Mouse (Mus musculus): ENCODE data around the gene 6430550D23Rik. TPM values are rescaled to one million over a fixed set of nuclear protein-coding genes. Genes with fewer than 3 reads are reported as not detected.

The 6430550D23Rik gene
- polyA plus RNA-seq, 1 experiment from 2014 or later = 1.1 TPM

DNA sequence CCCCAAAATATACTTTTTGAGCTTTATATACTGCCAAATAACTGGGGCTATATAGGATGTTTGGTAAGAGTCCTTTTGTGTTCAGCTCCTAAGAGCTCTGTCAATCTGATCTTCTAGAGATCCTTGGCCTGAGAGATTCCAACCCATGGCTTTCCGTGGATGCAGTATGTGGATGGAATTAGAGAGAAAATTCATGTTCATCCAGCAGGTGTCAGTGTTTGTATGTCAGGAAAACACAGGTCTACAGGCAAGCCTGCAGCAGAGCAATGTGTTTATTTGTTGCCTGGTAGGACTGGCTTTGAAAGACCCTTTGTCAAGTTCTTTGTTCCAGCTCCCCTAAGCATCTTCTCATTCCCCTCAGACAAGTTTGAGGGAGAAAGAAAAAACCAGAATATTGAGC lies 44.8 kb downstream of the 6430550D23Rik start:
- no peak overlapping the region for H3K9ac ChIP-seq (ENCODE audit: low read length)
- no peak overlapping the region for H3K4me2 ChIP-seq
- DNase-seq (ENCODE audit: low spot score, missing footprints) (peak; percentile 88), ATAC-seq (ENCODE audit: low FRiP score) (no peak)
- WGBS = 41% methylated on average over 1 of the region's 1 CpGs
- H3K4me1 ChIP-seq (ENCODE audit: control insufficient read depth, insufficient read depth, low read length) = no peaks in the 10 kb centered on the region
- no peak overlapping the region for H3K27ac ChIP-seq (ENCODE audit: low read depth, low read length)
- no peaks in the 10 kb centered on the region for H3K27me3 ChIP-seq (ENCODE audit: control insufficient read depth, insufficient read depth, low read length)
- H3K4me3 ChIP-seq (ENCODE audit: low read depth, low read length) = no peak overlapping the region
- no peaks in the 10 kb centered on the region for H3K9me3 ChIP-seq (ENCODE audit: control insufficient read depth, low read length)
- H3K36me3 ChIP-seq (ENCODE audit: control insufficient read depth, insufficient read depth, low read length) = peaks cover 9% of the 10 kb centered on the region; the same call in 1 of the 2 replicates

DNA sequence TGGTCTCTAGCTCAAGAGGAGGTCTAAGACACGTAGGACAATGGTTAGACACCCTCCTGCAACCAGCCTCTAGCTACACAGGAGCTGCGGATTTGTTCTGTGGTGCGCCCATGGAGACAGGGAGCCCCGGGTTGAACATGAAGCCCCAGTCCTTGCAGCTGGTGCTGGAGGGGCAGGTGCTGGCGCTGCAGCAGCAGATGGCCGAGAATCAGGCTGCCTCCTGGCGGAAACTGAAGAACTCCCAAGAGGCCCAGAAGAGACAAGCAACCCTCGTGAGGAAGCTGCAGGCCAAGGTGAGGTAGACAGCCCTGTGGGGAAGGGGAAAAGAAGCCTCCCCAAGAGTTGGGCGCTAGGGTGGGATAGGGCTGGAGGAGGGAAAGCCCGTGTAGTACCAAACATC lies 45.9 kb downstream of the 6430550D23Rik start:
- DNase-seq (ENCODE audit: low spot score, missing footprints) (no peak), ATAC-seq (ENCODE audit: low FRiP score) (no peak)
- no peak overlapping the region for H3K4me3 ChIP-seq (ENCODE audit: low read depth, low read length)
- H3K9ac ChIP-seq (ENCODE audit: low read length) = no peak overlapping the region
- no peaks in the 10 kb centered on the region for H3K27me3 ChIP-seq (ENCODE audit: control insufficient read depth, insufficient read depth, low read length)
- H3K27ac ChIP-seq (ENCODE audit: low read depth, low read length) = no peak overlapping the region
- peaks cover 5% of the 10 kb centered on the region; the same call in 1 of the 2 replicates for H3K36me3 ChIP-seq (ENCODE audit: control insufficient read depth, insufficient read depth, low read length)
- H3K4me2 ChIP-seq = no peak overlapping the region
- peaks cover 6% of the 10 kb centered on the region for H3K4me1 ChIP-seq (ENCODE audit: control insufficient read depth, insufficient read depth, low read length)
- no peaks in the 10 kb centered on the region for H3K9me3 ChIP-seq (ENCODE audit: control insufficient read depth, low read length)
- WGBS = 83% methylated on average over 10 of the region's 10 CpGs

DNA sequence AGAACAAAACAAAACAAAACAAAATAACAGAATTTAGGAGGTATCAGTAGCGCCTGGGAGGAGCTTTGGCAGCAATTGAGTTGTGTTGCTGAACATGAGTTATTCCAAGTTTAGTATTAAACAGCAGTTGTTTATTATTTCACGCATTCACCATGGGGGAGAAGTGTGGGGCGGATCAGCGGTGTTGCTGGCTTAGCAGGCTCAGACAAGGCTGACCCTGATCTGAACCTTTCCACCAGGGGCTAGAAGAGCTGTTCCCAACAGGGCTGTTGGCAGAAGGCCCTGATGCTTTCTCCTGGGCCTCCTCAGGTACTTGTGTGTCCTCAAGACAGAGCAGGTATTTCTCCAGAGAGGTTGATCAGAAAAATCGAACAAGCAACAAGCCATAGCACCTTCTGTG lies 47.8 kb downstream of the 6430550D23Rik start:
- Histone ChIP-seq H3K9ac (ENCODE audit: low read length) (no peak overlapping the region), H3K36me3 (ENCODE audit: control insufficient read depth, insufficient read depth, low read length) (peaks cover 2% of the 10 kb centered on the region; the same call in 1 of the 2 replicates), H3K4me1 (ENCODE audit: control insufficient read depth, insufficient read depth, low read length) (peaks cover 6% of the 10 kb centered on the region), H3K4me3 (ENCODE audit: low read depth, low read length) (no peak overlapping the region), H3K9me3 (ENCODE audit: control insufficient read depth, low read length) (no peaks in the 10 kb centered on the region), H3K4me2 (no peak overlapping the region), H3K27ac (ENCODE audit: low read depth, low read length) (no peak overlapping the region), H3K27me3 (ENCODE audit: control insufficient read depth, insufficient read depth, low read length) (no peaks in the 10 kb centered on the region)
- ATAC-seq (ENCODE audit: low FRiP score) (no peak), DNase-seq (ENCODE audit: low spot score, missing footprints) (peak; percentile 44)
- 88% methylated on average over 5 of the region's 5 CpGs for WGBS

DNA sequence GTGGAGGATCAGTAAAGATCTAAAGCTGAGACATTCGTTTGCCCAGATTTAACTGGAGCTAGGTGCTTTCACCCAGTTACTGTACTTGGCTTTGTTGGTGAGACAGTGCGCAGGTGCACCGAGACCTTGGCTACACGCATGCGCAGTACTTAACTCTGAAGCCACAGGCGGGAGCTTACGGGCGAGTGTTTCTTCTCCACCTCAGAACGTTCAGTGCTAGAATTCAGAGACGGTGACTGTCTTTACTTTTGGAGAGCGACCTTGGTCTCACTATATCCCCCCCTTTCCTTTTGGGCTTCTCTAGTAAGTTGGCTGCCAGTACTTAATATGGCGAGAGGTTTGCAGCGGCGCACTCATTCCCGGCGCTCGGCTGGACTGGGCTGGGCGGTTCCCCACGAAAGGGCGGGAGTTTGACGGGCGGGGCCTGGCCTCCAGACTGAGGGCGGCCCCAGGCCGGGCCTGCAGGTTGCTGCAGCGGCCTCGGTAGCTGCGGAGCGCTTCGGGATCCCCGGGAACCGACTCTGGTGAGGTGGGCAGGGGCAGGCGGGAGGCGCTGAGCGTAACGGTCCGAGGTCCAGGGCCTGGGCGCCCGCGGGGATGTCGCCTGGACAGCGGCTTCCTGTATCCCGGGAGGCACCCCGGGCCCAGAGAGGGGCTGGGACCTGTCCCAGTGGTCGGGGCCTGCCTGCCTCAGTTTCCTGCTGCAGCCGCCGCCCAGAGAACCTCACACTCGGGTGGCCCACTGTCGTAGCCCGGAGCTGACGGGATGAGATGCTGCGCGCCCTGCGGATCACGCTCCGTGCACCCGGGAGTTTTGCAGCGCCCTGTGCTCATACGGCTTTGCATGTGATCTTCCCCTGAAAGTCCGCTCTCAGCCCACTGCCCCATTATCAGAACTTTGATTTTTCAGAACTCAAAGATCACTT lies 51.4 kb downstream of the 6430550D23Rik start, which contains the start of gene Cep250:
Cep250 (plus strand) TSS at position 325 of the 926 bp plus-strand sequence.
- Histone ChIP-seq H3K27me3 (ENCODE audit: control insufficient read depth, insufficient read depth, low read length) (no peaks in the 10 kb centered on the region), H3K9ac (ENCODE audit: low read length) (peak within 1 kb of the TSS; percentile 97), H3K4me3 (ENCODE audit: low read depth, low read length) (peak within 1 kb of the TSS; percentile 90), H3K4me1 (ENCODE audit: control insufficient read depth, insufficient read depth, low read length) (peaks cover 6% of the 10 kb centered on the region), H3K27ac (ENCODE audit: low read depth, low read length) (peak within 1 kb of the TSS; percentile 85), H3K9me3 (ENCODE audit: control insufficient read depth, low read length) (no peaks in the 10 kb centered on the region), H3K4me2 (peak within 1 kb of the TSS; percentile 75), H3K36me3 (ENCODE audit: control insufficient read depth, insufficient read depth, low read length) (no peaks in the 10 kb centered on the region)
- DNase-seq (ENCODE audit: low spot score, missing footprints) = peak; percentile 99
- under 1% methylated on average over 52 of the region's 59 CpGs for WGBS
- peak; percentile 98 for ATAC-seq (ENCODE audit: low FRiP score)

DNA sequence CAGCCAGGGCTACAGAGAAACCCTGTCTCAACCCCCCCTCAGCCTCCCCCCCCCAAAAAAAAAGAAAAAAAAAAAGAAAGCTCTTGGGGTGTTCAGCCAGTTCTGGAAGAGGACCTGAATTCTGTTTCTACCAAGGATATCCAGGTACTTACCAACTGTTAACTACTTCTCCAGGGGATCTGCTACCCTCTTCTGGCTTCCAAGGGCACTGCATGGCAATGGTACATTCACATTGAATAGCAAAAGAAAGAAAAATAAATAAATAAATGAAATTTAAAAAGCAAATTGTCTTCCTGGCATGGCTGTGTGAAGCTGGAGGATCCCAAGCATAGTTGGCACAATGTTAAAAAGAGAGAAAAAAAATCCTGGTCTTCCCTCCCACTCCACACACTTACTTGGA lies 55.8 kb downstream of the 6430550D23Rik start:
- DNase-seq (ENCODE audit: low spot score, missing footprints) (peak; percentile 92), ATAC-seq (ENCODE audit: low FRiP score) (no peak)
- Histone ChIP-seq H3K4me3 (ENCODE audit: low read depth, low read length) (no peak overlapping the region), H3K9ac (ENCODE audit: low read length) (no peak overlapping the region), H3K27ac (ENCODE audit: low read depth, low read length) (no peak overlapping the region), H3K9me3 (ENCODE audit: control insufficient read depth, low read length) (no peaks in the 10 kb centered on the region), H3K27me3 (ENCODE audit: control insufficient read depth, insufficient read depth, low read length) (no peaks in the 10 kb centered on the region), H3K4me2 (no peak overlapping the region), H3K4me1 (ENCODE audit: control insufficient read depth, insufficient read depth, low read length) (no peaks in the 10 kb centered on the region), H3K36me3 (ENCODE audit: control insufficient read depth, insufficient read depth, low read length) (no peaks in the 10 kb centered on the region)

- no peak overlapping the region for H3K4me3 ChIP-seq (ENCODE audit: low read depth, low read length)
- no peak overlapping the region for H3K27ac ChIP-seq (ENCODE audit: low read depth, low read length)
- no peaks in the 10 kb centered on the region for H3K9me3 ChIP-seq (ENCODE audit: control insufficient read depth, low read length)
- H3K9ac ChIP-seq (ENCODE audit: low read length) = no peak overlapping the region
- peak; percentile 59 for DNase-seq (ENCODE audit: low spot score, missing footprints)
- no peaks in the 10 kb centered on the region for H3K27me3 ChIP-seq (ENCODE audit: control insufficient read depth, insufficient read depth, low read length)
- H3K36me3 ChIP-seq (ENCODE audit: control insufficient read depth, insufficient read depth, low read length) = no peaks in the 10 kb centered on the region
- WGBS = 49% methylated on average over 6 of the region's 6 CpGs
- no peaks in the 10 kb centered on the region for H3K4me1 ChIP-seq (ENCODE audit: control insufficient read depth, insufficient read depth, low read length)
- no peak for ATAC-seq (ENCODE audit: low FRiP score)
- H3K4me2 ChIP-seq = no peak overlapping the region
Observed at GRCm38 (mm10) chr2:155949362-155949761, 58.4 kb downstream of the 6430550D23Rik start.

- Histone ChIP-seq H3K36me3 (ENCODE audit: control insufficient read depth, insufficient read depth, low read length) (no peaks in the 10 kb centered on the region), H3K4me3 (ENCODE audit: low read depth, low read length) (no peak overlapping the region), H3K9ac (ENCODE audit: low read length) (no peak overlapping the region), H3K4me2 (no peak overlapping the region), H3K9me3 (ENCODE audit: control insufficient read depth, low read length) (no peaks in the 10 kb centered on the region), H3K4me1 (ENCODE audit: control insufficient read depth, insufficient read depth, low read length) (peaks cover 7% of the 10 kb centered on the region), H3K27me3 (ENCODE audit: control insufficient read depth, insufficient read depth, low read length) (no peaks in the 10 kb centered on the region), H3K27ac (ENCODE audit: low read depth, low read length) (no peak overlapping the region)
- WGBS = 80% methylated on average over 5 of the region's 5 CpGs
- ATAC-seq (ENCODE audit: low FRiP score) (no peak), DNase-seq (ENCODE audit: low spot score, missing footprints) (no peak)
Observed at GRCm38 (mm10) chr2:155947390-155948002, 60.3 kb downstream of the 6430550D23Rik start.

GRCm38 (mm10) chr2:155946499-155946898 lies 61.3 kb downstream of the 6430550D23Rik start:
- H3K27ac ChIP-seq (ENCODE audit: low read depth, low read length) = no peak overlapping the region
- no peaks in the 10 kb centered on the region for H3K27me3 ChIP-seq (ENCODE audit: control insufficient read depth, insufficient read depth, low read length)
- ATAC-seq (ENCODE audit: low FRiP score) (peak; percentile 57; the same call in 1 of the 2 replicates), DNase-seq (ENCODE audit: low spot score, missing footprints) (peak; percentile 89)
- H3K4me1 ChIP-seq (ENCODE audit: control insufficient read depth, insufficient read depth, low read length) = peaks cover 7% of the 10 kb centered on the region
- WGBS = 3% methylated on average over 4 of the region's 4 CpGs
- H3K36me3 ChIP-seq (ENCODE audit: control insufficient read depth, insufficient read depth, low read length) = no peaks in the 10 kb centered on the region
- no peak overlapping the region for H3K4me2 ChIP-seq
- H3K9me3 ChIP-seq (ENCODE audit: control insufficient read depth, low read length) = no peaks in the 10 kb centered on the region
- no peak overlapping the region for H3K9ac ChIP-seq (ENCODE audit: low read length)
- H3K4me3 ChIP-seq (ENCODE audit: low read depth, low read length) = no peak overlapping the region

DNA sequence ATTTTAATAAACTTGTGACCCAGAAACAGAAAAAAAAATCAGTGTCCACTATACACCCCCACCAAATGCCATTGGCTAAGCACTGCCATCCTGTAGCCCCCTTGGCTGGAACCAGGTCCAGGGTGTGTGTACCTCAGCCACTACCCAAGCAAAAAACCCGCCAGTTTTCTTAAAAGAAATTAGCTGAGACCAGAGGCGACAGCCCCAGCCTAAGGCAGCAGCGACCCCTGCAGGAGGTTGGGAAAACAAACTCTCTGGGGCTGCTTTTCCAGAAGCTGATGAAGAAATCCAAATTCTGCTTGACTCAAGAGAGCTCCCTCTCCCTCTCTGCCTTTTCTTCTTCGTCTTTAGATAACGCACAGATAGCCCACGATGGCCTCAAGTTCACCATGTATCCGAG lies 61.7 kb downstream of the 6430550D23Rik start:
- H3K9me3 ChIP-seq (ENCODE audit: control insufficient read depth, low read length) = no peaks in the 10 kb centered on the region
- DNase-seq (ENCODE audit: low spot score, missing footprints) (peak; percentile 94), ATAC-seq (ENCODE audit: low FRiP score) (no peak)
- H3K4me3 ChIP-seq (ENCODE audit: low read depth, low read length) = no peak overlapping the region
- H3K4me2 ChIP-seq = no peak overlapping the region
- WGBS = 5% methylated on average over 7 of the region's 7 CpGs
- no peak overlapping the region for H3K9ac ChIP-seq (ENCODE audit: low read length)
- no peaks in the 10 kb centered on the region for H3K27me3 ChIP-seq (ENCODE audit: control insufficient read depth, insufficient read depth, low read length)
- no peak overlapping the region for H3K27ac ChIP-seq (ENCODE audit: low read depth, low read length)
- H3K4me1 ChIP-seq (ENCODE audit: control insufficient read depth, insufficient read depth, low read length) = peaks cover 7% of the 10 kb centered on the region
- no peaks in the 10 kb centered on the region for H3K36me3 ChIP-seq (ENCODE audit: control insufficient read depth, insufficient read depth, low read length)

All from midbrain, embryonic 11.5 days (tissue).